Mouse (Mus musculus) Muller cell, postnatal 12 days (primary cell): Measurements from ENCODE around the gene Ackr4.

Experiments
- DNase-seq: peaks from one replicate; pipeline ENCODE4 v3.0.0-alpha.2; 2015; ENCODE audit errors: inconsistent ontology term

The Ackr4 gene

GRCm38 (mm10) chr9:104040362-104040761 is 86.4 kb downstream of the Ackr4 start, which contains the start of gene Gm28305:
TSS of gene Gm28305 (plus strand) at chr9:104040662.
- no peak for DNase-seq

GRCm38 (mm10) chr9:104039742-104040141 is 87.0 kb downstream of the Ackr4 start:
- no peak for DNase-seq

- no peak for DNase-seq
Observed at GRCm38 (mm10) chr9:104039031-104039695, 87.6 kb downstream of the Ackr4 start.

- no peak for DNase-seq
Observed at GRCm38 (mm10) chr9:104038266-104038665, 88.5 kb downstream of the Ackr4 start.

- DNase-seq: peak; percentile 24
Observed at GRCm38 (mm10) chr9:104035261-104036015, 91.3 kb downstream of the Ackr4 start.

GRCm38 (mm10) chr9:104034718-104035117 is 92.0 kb downstream of the Ackr4 start:
- no peak for DNase-seq

- no peak for DNase-seq
Observed at GRCm38 (mm10) chr9:104034231-104034630, 92.5 kb downstream of the Ackr4 start.
